Mouse (Mus musculus): Measurements from ENCODE around the gene Csrp2. TPM values are rescaled to one million over a fixed set of nuclear protein-coding genes. Genes with fewer than 3 reads are reported as not detected.

Gene Csrp2
- total and polyA plus RNA-seq, 2 experiments from 2014 or later, result 193 to 375 TPM

GRCm38 (mm10) chr10:110971483-110971882, 51.9 kb downstream of the Csrp2 start:
- 76% methylated on average over 6 of the region's 6 CpGs for WGBS
- TF ChIP-seq CTCF (IDR thresholded peaks at IDR 0.05; ENCODE audit: low read depth) (no peak), EP300 (IDR thresholded peaks at IDR 0.05; ENCODE audit: low read depth) (no peak)
- Histone ChIP-seq H3K4me2 (ENCODE audit: low read depth, low read length) (no peak overlapping the region), H3K4me3 (ENCODE audit: low read depth, low read length) (no peak overlapping the region), H3K36me3 (replicated peaks; ENCODE audit: control insufficient read depth, insufficient read depth, low read length) (peaks cover 48% of the 10 kb centered on the region), H3K4me1 (ENCODE audit: control insufficient read depth, insufficient read depth) (no peaks in the 10 kb centered on the region), H3K9ac (replicated peaks; ENCODE audit: low read depth, low read length) (no peak overlapping the region), H3K27me3 (ENCODE audit: control insufficient read depth, insufficient read depth, low read length) (no peaks in the 10 kb centered on the region), H3K9me3 (replicated peaks; ENCODE audit: control insufficient read depth, low read length) (no peaks in the 10 kb centered on the region), H3K27ac (ENCODE audit: low read depth) (no peak overlapping the region)
- DNase-seq (ENCODE audit: low spot score), result no peak
- no peak for ATAC-seq (ENCODE audit: insufficient read depth, low read depth)

- no peak for ATAC-seq (ENCODE audit: insufficient read depth, low read depth)
- Histone ChIP-seq H3K27ac (ENCODE audit: low read depth) (no peak overlapping the region), H3K4me2 (ENCODE audit: low read depth, low read length) (no peak overlapping the region), H3K4me1 (ENCODE audit: control insufficient read depth, insufficient read depth) (no peaks in the 10 kb centered on the region), H3K36me3 (replicated peaks; ENCODE audit: control insufficient read depth, insufficient read depth, low read length) (peaks cover 43% of the 10 kb centered on the region), H3K9me3 (replicated peaks; ENCODE audit: control insufficient read depth, low read length) (no peaks in the 10 kb centered on the region), H3K27me3 (ENCODE audit: control insufficient read depth, insufficient read depth, low read length) (no peaks in the 10 kb centered on the region), H3K4me3 (ENCODE audit: low read depth, low read length) (no peak overlapping the region), H3K9ac (replicated peaks; ENCODE audit: low read depth, low read length) (no peak overlapping the region)
- 74% methylated on average over 9 of the region's 9 CpGs for WGBS
- TF ChIP-seq EP300 (IDR thresholded peaks at IDR 0.05; ENCODE audit: low read depth), result no peak
- TF ChIP-seq CTCF (IDR thresholded peaks at IDR 0.05; ENCODE audit: low read depth), result no peak
- no peak for DNase-seq (ENCODE audit: low spot score)
Observed at GRCm38 (mm10) chr10:110971998-110972397, 52.4 kb downstream of the Csrp2 start.

GRCm38 (mm10) chr10:110974463-110974862, 54.9 kb downstream of the Csrp2 start:
- no peaks in the 10 kb centered on the region for H3K27me3 ChIP-seq (ENCODE audit: control insufficient read depth, insufficient read depth, low read length)
- no peak overlapping the region for H3K4me3 ChIP-seq (ENCODE audit: low read depth, low read length)
- no peak overlapping the region for H3K27ac ChIP-seq (ENCODE audit: low read depth)
- no peaks in the 10 kb centered on the region for H3K9me3 ChIP-seq (replicated peaks; ENCODE audit: control insufficient read depth, low read length)
- peak; percentile 62 for TF ChIP-seq CTCF (IDR thresholded peaks at IDR 0.05; ENCODE audit: low read depth)
- no peak for TF ChIP-seq EP300 (IDR thresholded peaks at IDR 0.05; ENCODE audit: low read depth)
- 40% methylated on average over 3 of the region's 3 CpGs for WGBS
- DNase-seq (ENCODE audit: low spot score) (no peak), ATAC-seq (ENCODE audit: insufficient read depth, low read depth) (peak; percentile 77)
- H3K9ac ChIP-seq (replicated peaks; ENCODE audit: low read depth, low read length), result no peak overlapping the region
- peaks cover 40% of the 10 kb centered on the region for H3K36me3 ChIP-seq (replicated peaks; ENCODE audit: control insufficient read depth, insufficient read depth, low read length)
- H3K4me1 ChIP-seq (ENCODE audit: control insufficient read depth, insufficient read depth), result no peaks in the 10 kb centered on the region
- H3K4me2 ChIP-seq (ENCODE audit: low read depth, low read length), result no peak overlapping the region

GRCm38 (mm10) chr10:110974885-110975284, 55.3 kb downstream of the Csrp2 start:
- no peak for DNase-seq (ENCODE audit: low spot score)
- Histone ChIP-seq H3K4me2 (ENCODE audit: low read depth, low read length) (no peak overlapping the region), H3K27ac (ENCODE audit: low read depth) (no peak overlapping the region), H3K9ac (replicated peaks; ENCODE audit: low read depth, low read length) (no peak overlapping the region), H3K9me3 (replicated peaks; ENCODE audit: control insufficient read depth, low read length) (no peaks in the 10 kb centered on the region), H3K4me1 (ENCODE audit: control insufficient read depth, insufficient read depth) (no peaks in the 10 kb centered on the region), H3K36me3 (replicated peaks; ENCODE audit: control insufficient read depth, insufficient read depth, low read length) (peaks cover 41% of the 10 kb centered on the region), H3K4me3 (ENCODE audit: low read depth, low read length) (no peak overlapping the region), H3K27me3 (ENCODE audit: control insufficient read depth, insufficient read depth, low read length) (no peaks in the 10 kb centered on the region)
- WGBS, result 87% methylated on average over 1 of the region's 1 CpGs
- TF ChIP-seq CTCF (IDR thresholded peaks at IDR 0.05; ENCODE audit: low read depth) (no peak), EP300 (IDR thresholded peaks at IDR 0.05; ENCODE audit: low read depth) (no peak)
- no peak for ATAC-seq (ENCODE audit: insufficient read depth, low read depth)

- Histone ChIP-seq H3K36me3 (replicated peaks; ENCODE audit: control insufficient read depth, insufficient read depth, low read length) (peaks cover 40% of the 10 kb centered on the region), H3K4me3 (ENCODE audit: low read depth, low read length) (no peak overlapping the region), H3K27me3 (ENCODE audit: control insufficient read depth, insufficient read depth, low read length) (no peaks in the 10 kb centered on the region), H3K4me1 (ENCODE audit: control insufficient read depth, insufficient read depth) (no peaks in the 10 kb centered on the region), H3K9ac (replicated peaks; ENCODE audit: low read depth, low read length) (no peak overlapping the region), H3K27ac (ENCODE audit: low read depth) (no peak overlapping the region), H3K9me3 (replicated peaks; ENCODE audit: control insufficient read depth, low read length) (no peaks in the 10 kb centered on the region), H3K4me2 (ENCODE audit: low read depth, low read length) (no peak overlapping the region)
- ATAC-seq (ENCODE audit: insufficient read depth, low read depth) (peak; percentile 53; the same call in 1 of the 2 replicates), DNase-seq (ENCODE audit: low spot score) (peak; percentile 52)
- TF ChIP-seq EP300 (IDR thresholded peaks at IDR 0.05; ENCODE audit: low read depth) (no peak), CTCF (IDR thresholded peaks at IDR 0.05; ENCODE audit: low read depth) (peak; percentile 78)
- 3% methylated on average over 1 of the region's 1 CpGs for WGBS
Observed at GRCm38 (mm10) chr10:110976046-110976445, 56.5 kb downstream of the Csrp2 start.

GRCm38 (mm10) chr10:110977379-110977778, 57.8 kb downstream of the Csrp2 start:
- Histone ChIP-seq H3K4me1 (ENCODE audit: control insufficient read depth, insufficient read depth) (no peaks in the 10 kb centered on the region), H3K4me3 (ENCODE audit: low read depth, low read length) (no peak overlapping the region), H3K9me3 (replicated peaks; ENCODE audit: control insufficient read depth, low read length) (no peaks in the 10 kb centered on the region), H3K36me3 (replicated peaks; ENCODE audit: control insufficient read depth, insufficient read depth, low read length) (peaks cover 35% of the 10 kb centered on the region), H3K9ac (replicated peaks; ENCODE audit: low read depth, low read length) (no peak overlapping the region), H3K4me2 (ENCODE audit: low read depth, low read length) (no peak overlapping the region), H3K27ac (ENCODE audit: low read depth) (no peak overlapping the region), H3K27me3 (ENCODE audit: control insufficient read depth, insufficient read depth, low read length) (no peaks in the 10 kb centered on the region)
- TF ChIP-seq EP300 (IDR thresholded peaks at IDR 0.05; ENCODE audit: low read depth), result no peak
- no peak for TF ChIP-seq CTCF (IDR thresholded peaks at IDR 0.05; ENCODE audit: low read depth)
- ATAC-seq (ENCODE audit: insufficient read depth, low read depth) (no peak), DNase-seq (ENCODE audit: low spot score) (no peak)
- 56% methylated on average over 2 of the region's 2 CpGs for WGBS
